Mouse (Mus musculus) intestine, embryonic 16.5 days (tissue): ENCODE measurements around the gene Sft2d2. TPM values are rescaled to one million over a fixed set of nuclear protein-coding genes. Genes with fewer than 3 reads are reported as not detected.

Experiments
- ATAC-seq: fragments of 200-750 bp; cut with Nextera tagmentation; 2 replicates; pipeline ENCODE4 v1.8.0; 2017; ENCODE audit warnings: moderate TSS enrichment, moderate library complexity
- H3K27ac ChIP-seq: fragments of 300-500 bp; sonication (generic); 2 replicates; pipeline ENCODE4 v1.5.1; 2014; ENCODE audit warnings: mild to moderate bottlenecking, low read length
- H3K27me3 ChIP-seq: fragments of 300-500 bp; sonication (generic); replicated peaks from 2 replicates; pipeline ENCODE4 v1.6.1; 2014; ENCODE audit warnings: low read length, control low read depth, mixed read lengths; ENCODE audit not compliant: control insufficient read depth, insufficient read depth
- H3K36me3 ChIP-seq: fragments of 300-500 bp; sonication (generic); 2 replicates; pipeline ENCODE4 v1.6.1; 2014; ENCODE audit warnings: low read length, control low read depth; ENCODE audit not compliant: control insufficient read depth, insufficient read depth
- H3K4me1 ChIP-seq: fragments of 300-500 bp; sonication (generic); 2 replicates; pipeline ENCODE4 v1.6.1; 2014; ENCODE audit warnings: low read length, control low read depth, mixed read lengths; ENCODE audit not compliant: control insufficient read depth, insufficient read depth
- H3K4me2 ChIP-seq: fragments of 300-500 bp; sonication (generic); 2 replicates; pipeline ENCODE4 v1.6.1; 2014; ENCODE audit warnings: low read depth, low read length, control low read depth
- H3K4me3 ChIP-seq: fragments of 300-500 bp; sonication (generic); 2 replicates; pipeline ENCODE4 v1.5.1; 2014; ENCODE audit warnings: mild to moderate bottlenecking, low read length
- H3K9ac ChIP-seq: fragments of 300-500 bp; sonication (generic); 2 replicates; pipeline ENCODE4 v1.6.1; 2014; ENCODE audit warnings: low read depth, low read length
- H3K9me3 ChIP-seq: fragments of 300-500 bp; sonication (generic); 2 replicates; pipeline ENCODE4 v1.6.1; 2016; ENCODE audit warnings: low read length, control low read depth; ENCODE audit not compliant: control insufficient read depth
- WGBS: fragments of 180-500 bp; shearing (Covaris S2); extraction: QIAGEN DNeasy Blood & Tissue Kit; methylation state at CpG from one replicate; pipeline ENCODE4 v1.1.7; 2014; 5-methylcytosine and 5-hydroxymethylcytosine counted together
- polyA plus RNA-seq: library from polyadenylated mRNA; unstranded; fragments of >200 nt; fragmentation: Nextera tagmentation; extraction: Ambion mirVana; gene quantifications from 2 replicates; pipeline ENCODE4 v1.2.1, GENCODE M21; 2015

Sft2d2 gene
- polyA plus RNA-seq, 1 experiment from 2014 or later = 28.6 TPM

DNA sequence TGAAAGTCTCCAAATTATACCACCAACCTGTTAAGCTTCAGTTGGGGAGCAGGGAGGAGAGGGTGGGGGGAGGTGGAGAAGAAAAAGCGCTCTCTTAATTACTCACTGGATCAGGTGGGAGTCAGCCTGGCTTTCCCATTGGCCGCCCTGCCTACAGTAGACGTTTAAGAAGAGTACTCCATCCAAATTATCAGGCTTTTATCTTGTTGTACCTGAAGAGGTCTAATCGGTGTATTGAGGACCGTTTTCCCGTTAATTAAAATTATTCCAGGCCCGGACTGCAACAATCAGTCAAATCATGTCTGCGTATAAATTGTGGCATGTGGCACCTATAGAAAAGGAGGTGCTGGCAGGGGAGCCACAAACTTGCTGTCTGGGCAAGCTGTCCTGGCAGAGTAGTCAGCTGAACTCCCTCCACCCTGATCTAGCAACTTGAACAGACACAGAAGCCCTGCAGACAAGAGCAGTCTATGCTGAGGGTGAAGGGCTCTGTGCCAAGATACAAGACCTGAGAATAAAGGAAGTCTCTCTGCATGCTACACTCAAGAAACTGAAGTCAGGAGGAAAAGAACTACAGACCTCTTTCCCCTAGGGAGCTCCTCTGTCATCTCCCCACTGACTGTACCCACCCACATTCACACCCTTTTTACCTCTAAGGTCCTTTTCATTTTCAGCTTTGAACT, 33.4 kb downstream of the Sft2d2 start, which contains the start of gene Tbx19:
Gene Tbx19 (minus strand): TSS at position 51 of the 683 bp plus-strand sequence.
- Histone ChIP-seq H3K4me2 (no peak within 1 kb of the TSS), H3K9me3 (0 out of 2 replicates have a peak, but pooled peaks cover 3% of the 10 kb centered on the region), H3K9ac (no peak within 1 kb of the TSS), H3K27ac (no peak within 1 kb of the TSS), H3K4me3 (no peak within 1 kb of the TSS), H3K36me3 (no peaks in the 10 kb centered on the region), H3K27me3 (no peaks in the 10 kb centered on the region), H3K4me1 (no peaks in the 10 kb centered on the region)
- no peak for ATAC-seq
- WGBS = 85% methylated on average over 8 of the region's 8 CpGs

DNA sequence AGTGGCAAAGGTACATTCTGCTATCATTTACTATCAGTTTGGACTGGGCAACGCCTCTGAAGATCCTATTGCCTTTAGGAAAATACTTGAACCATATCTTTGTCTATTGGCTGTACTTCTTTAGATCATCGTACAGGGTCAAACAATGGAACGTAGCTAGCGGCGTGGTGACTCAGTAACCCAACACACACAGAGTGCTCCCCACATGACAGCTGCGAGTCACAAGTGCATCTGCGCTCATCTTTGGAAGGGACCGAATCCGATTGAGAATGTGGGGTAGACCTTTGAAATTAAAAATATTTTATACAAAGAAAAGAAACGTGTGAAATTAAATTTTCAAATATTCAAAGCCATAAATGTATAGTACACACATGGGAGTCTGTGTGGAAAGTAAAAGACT, 35.4 kb downstream of the Sft2d2 start:
- H3K27ac ChIP-seq = no peak overlapping the region
- no peaks in the 10 kb centered on the region for H3K36me3 ChIP-seq
- no peak for ATAC-seq
- no peak overlapping the region for H3K4me2 ChIP-seq
- H3K4me1 ChIP-seq = no peaks in the 10 kb centered on the region
- H3K9me3 ChIP-seq = no peaks in the 10 kb centered on the region
- no peak overlapping the region for H3K4me3 ChIP-seq
- no peaks in the 10 kb centered on the region for H3K27me3 ChIP-seq
- 63% methylated on average over 10 of the region's 10 CpGs for WGBS
- H3K9ac ChIP-seq = no peak overlapping the region

- H3K36me3 ChIP-seq = no peaks in the 10 kb centered on the region
- H3K4me2 ChIP-seq = no peak overlapping the region
- H3K27ac ChIP-seq = no peak overlapping the region
- no peak for ATAC-seq
- 78% methylated on average over 4 of the region's 4 CpGs for WGBS
- no peaks in the 10 kb centered on the region for H3K4me1 ChIP-seq
- no peaks in the 10 kb centered on the region; the same call in 1 of the 2 replicates for H3K27me3 ChIP-seq
- no peak overlapping the region for H3K4me3 ChIP-seq
- H3K9me3 ChIP-seq = no peaks in the 10 kb centered on the region
- no peak overlapping the region for H3K9ac ChIP-seq
Measured at GRCm38 (mm10) chr1:165154162-165154561, 40.1 kb downstream of the Sft2d2 start.

DNA sequence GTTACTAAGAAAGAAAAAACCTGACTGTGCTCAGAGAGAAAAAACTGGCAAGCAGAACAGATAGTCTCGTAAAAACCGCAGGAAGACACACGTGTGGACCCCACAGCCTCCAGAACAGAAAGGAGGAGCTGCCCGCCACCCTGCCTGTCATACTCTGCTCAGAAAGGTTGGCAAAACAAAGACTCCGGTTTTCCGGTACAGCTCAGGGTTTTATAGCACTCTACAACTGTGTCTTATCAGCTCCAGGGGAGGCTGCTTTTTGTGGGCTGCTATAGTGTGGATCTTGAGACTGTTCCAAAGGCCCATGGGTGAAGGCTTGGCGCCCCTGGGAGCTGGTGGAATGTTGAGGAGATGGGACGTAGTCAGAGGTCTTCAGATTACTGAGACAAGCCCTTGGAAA, 43.0 kb downstream of the Sft2d2 start:
- H3K27ac ChIP-seq = no peak overlapping the region
- no peak for ATAC-seq
- H3K4me1 ChIP-seq = no peaks in the 10 kb centered on the region
- H3K4me3 ChIP-seq = no peak overlapping the region
- H3K36me3 ChIP-seq = no peaks in the 10 kb centered on the region
- H3K9me3 ChIP-seq = no peaks in the 10 kb centered on the region
- H3K9ac ChIP-seq = no peak overlapping the region
- 55% methylated on average over 8 of the region's 8 CpGs for WGBS
- no peak overlapping the region for H3K4me2 ChIP-seq
- H3K27me3 ChIP-seq = no peaks in the 10 kb centered on the region; the same call in 1 of the 2 replicates

DNA sequence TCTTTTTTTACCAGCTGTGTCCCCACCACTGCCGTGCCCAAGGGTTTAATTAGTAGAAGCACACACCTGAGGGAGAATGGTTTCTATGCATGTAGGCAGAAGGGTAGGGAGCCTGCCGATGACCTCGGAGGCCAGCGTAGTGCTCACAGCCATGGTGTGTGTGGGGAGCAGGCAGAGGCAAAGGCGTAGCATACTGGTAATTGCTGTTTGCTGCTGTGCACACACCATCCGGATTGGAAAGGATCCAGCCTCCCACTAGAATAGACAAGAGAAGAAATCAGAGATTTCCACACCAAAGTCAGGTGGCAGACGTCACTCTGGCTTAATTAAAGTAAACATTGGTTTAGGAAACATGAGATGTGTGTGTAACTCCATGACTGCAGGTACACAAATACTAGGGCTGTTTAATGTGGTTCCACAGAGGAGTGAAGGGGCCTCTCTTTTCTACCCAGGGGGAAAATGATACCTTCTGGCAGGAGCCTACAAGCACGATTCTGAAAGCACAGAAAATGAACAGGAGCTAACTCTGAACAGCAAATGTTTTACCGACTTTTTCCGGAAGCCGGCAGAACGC, 51.8 kb downstream of the Sft2d2 start:
- 73% methylated on average over 12 of the region's 12 CpGs for WGBS
- no peak for ATAC-seq
- Histone ChIP-seq H3K9me3 (no peaks in the 10 kb centered on the region), H3K36me3 (no peaks in the 10 kb centered on the region), H3K4me3 (no peak overlapping the region), H3K27ac (no peak overlapping the region), H3K4me1 (no peaks in the 10 kb centered on the region), H3K4me2 (no peak overlapping the region), H3K9ac (no peak overlapping the region), H3K27me3 (no peaks in the 10 kb centered on the region)

- ATAC-seq = no peak
- Histone ChIP-seq H3K4me3 (no peak overlapping the region), H3K9me3 (no peaks in the 10 kb centered on the region), H3K27ac (no peak overlapping the region), H3K36me3 (no peaks in the 10 kb centered on the region), H3K4me2 (no peak overlapping the region), H3K4me1 (no peaks in the 10 kb centered on the region), H3K27me3 (no peaks in the 10 kb centered on the region), H3K9ac (no peak overlapping the region)
- whole genome bisulfite sequencing = 70% methylated on average over 3 of the region's 3 CpGs
Measured at GRCm38 (mm10) chr1:165140227-165140626, 54.0 kb downstream of the Sft2d2 start.

DNA sequence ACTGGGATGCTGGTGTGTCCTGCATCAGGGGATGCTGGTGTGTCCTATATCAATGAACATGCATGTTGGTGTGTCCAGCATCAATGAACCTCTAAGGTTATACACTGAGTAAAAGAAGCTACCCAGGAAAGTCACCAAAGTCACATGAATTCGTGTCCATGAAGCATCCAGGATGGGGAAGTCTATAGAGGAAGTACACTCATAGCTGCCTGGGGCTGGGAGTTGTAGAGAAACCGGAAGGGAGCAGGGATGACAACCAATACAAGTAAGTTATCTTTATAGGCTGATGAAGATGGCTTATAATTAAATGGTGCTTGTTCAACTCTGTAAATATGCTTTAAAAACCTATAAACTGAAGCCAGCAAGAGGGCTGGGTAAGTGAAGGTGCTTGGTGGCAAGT, 60.4 kb downstream of the Sft2d2 start:
- WGBS = 76% methylated on average over 2 of the region's 2 CpGs
- no peaks in the 10 kb centered on the region for H3K4me1 ChIP-seq
- no peak for ATAC-seq
- H3K4me3 ChIP-seq = no peak overlapping the region
- H3K36me3 ChIP-seq = no peaks in the 10 kb centered on the region
- no peak overlapping the region for H3K4me2 ChIP-seq
- no peaks in the 10 kb centered on the region for H3K9me3 ChIP-seq
- H3K27me3 ChIP-seq = no peaks in the 10 kb centered on the region
- H3K9ac ChIP-seq = no peak overlapping the region
- H3K27ac ChIP-seq = no peak overlapping the region

GRCm38 (mm10) chr1:165133279-165133678, 61.0 kb downstream of the Sft2d2 start:
- H3K4me1 ChIP-seq = no peaks in the 10 kb centered on the region
- no peaks in the 10 kb centered on the region for H3K36me3 ChIP-seq
- no peak overlapping the region for H3K27ac ChIP-seq
- no peak overlapping the region for H3K4me3 ChIP-seq
- H3K27me3 ChIP-seq = no peaks in the 10 kb centered on the region
- no peaks in the 10 kb centered on the region for H3K9me3 ChIP-seq
- H3K4me2 ChIP-seq = no peak overlapping the region
- 71% methylated on average over 5 of the region's 5 CpGs for WGBS
- H3K9ac ChIP-seq = no peak overlapping the region
- ATAC-seq = no peak

DNA sequence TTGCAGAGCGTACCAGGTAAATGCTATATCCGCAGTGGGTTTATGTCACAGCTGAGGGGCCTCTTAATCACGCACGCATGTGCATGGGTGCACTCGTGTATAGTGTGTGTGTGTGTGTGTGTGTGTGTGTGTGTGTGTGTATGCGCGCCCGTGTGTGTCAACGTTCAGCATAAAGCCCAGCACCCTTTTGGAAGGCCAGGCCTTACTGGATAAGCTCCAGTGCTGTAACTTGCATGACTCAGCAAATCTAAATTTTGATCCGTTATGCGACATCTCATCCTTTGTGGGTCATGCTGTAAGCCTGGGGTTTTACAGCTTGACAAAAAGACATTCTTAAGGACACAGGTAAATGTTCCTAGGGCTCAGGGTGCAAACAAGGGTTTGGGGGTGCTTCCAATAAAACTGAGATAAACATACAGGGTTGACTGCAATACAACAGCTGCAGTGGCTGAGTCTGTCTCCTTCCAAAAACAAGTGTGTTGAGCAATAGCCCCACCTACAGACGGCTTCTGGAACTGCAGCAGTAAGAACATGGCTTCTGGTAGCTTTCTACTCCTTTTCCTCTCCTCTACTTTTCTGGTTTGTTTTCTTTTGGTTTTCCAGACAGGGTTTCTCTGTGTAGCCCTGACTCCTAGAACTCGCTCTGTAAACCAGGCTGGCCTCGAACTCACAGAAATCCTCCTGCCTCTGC, 61.9 kb downstream of the Sft2d2 start:
- no peaks in the 10 kb centered on the region for H3K36me3 ChIP-seq
- WGBS = 73% methylated on average over 14 of the region's 14 CpGs
- no peak overlapping the region for H3K9ac ChIP-seq
- ATAC-seq = no peak
- H3K9me3 ChIP-seq = no peaks in the 10 kb centered on the region
- H3K4me1 ChIP-seq = no peaks in the 10 kb centered on the region
- no peak overlapping the region for H3K27ac ChIP-seq
- no peak overlapping the region for H3K4me2 ChIP-seq
- H3K27me3 ChIP-seq = no peaks in the 10 kb centered on the region
- no peak overlapping the region for H3K4me3 ChIP-seq
